Mouse (Mus musculus) limb, embryonic 11.5 days (tissue): ENCODE data around the gene Fndc11. TPM values are rescaled to one million over a fixed set of nuclear protein-coding genes. Genes with fewer than 3 reads are reported as not detected.
A peak's percentile ranks its signal among the peaks of the same experiment; 100 is the strongest.

Experiments used
- ATAC-seq: fragments of 200-750 bp; cut with Nextera tagmentation; 2 replicates; pipeline ENCODE4 v1.8.0; 2017; ENCODE audit warnings: low read depth; ENCODE audit not compliant: insufficient number of reproducible peaks, low FRiP score, low TSS enrichment
- DNase-seq: peaks from one replicate; pipeline ENCODE4 v3.0.0-alpha.2; 2015; ENCODE audit warnings: low spot score
- H3K27ac ChIP-seq: fragments of 300-500 bp; sonication (generic); replicated peaks from 2 replicates; pipeline ENCODE4 v1.5.1; 2014; ENCODE audit warnings: low read depth, mild to moderate bottlenecking, low read length
- H3K27me3 ChIP-seq: fragments of 300-500 bp; sonication (generic); 2 replicates; pipeline ENCODE4 v1.6.1; 2014; ENCODE audit warnings: mild to moderate bottlenecking, low read length, mixed read lengths; ENCODE audit not compliant: control insufficient read depth, insufficient read depth
- H3K36me3 ChIP-seq: fragments of 300-500 bp; sonication (generic); 2 replicates; pipeline ENCODE4 v1.6.1; 2014; ENCODE audit warnings: mild to moderate bottlenecking, low read length, moderate library complexity, mixed read lengths; ENCODE audit not compliant: control insufficient read depth, insufficient read depth
- H3K4me1 ChIP-seq: fragments of 300-500 bp; sonication (generic); 2 replicates; pipeline ENCODE4 v1.6.1; 2014; ENCODE audit warnings: low read length, mixed read lengths; ENCODE audit not compliant: control insufficient read depth, insufficient read depth
- H3K4me2 ChIP-seq: fragments of 300-500 bp; sonication (generic); 2 replicates; pipeline ENCODE4 v1.6.1; 2014; ENCODE audit warnings: low read depth, mild to moderate bottlenecking, moderate library complexity; ENCODE audit not compliant: severe bottlenecking
- H3K4me3 ChIP-seq: fragments of 300-500 bp; sonication (generic); 2 replicates; pipeline ENCODE4 v1.5.1; 2014; ENCODE audit warnings: low read depth, low read length
- H3K9ac ChIP-seq: fragments of 300-500 bp; sonication (generic); 2 replicates; pipeline ENCODE4 v1.6.1; 2014; ENCODE audit warnings: mild to moderate bottlenecking, low read length
- H3K9me3 ChIP-seq: fragments of 300-500 bp; sonication (generic); 2 replicates; pipeline ENCODE4 v1.6.1; 2016; ENCODE audit warnings: low read length; ENCODE audit not compliant: control insufficient read depth
- WGBS: fragments of 180-500 bp; shearing (Covaris S2); extraction: QIAGEN DNeasy Blood & Tissue Kit; methylation state at CpG from one replicate; pipeline ENCODE4 v1.1.7; 2014; 5-methylcytosine and 5-hydroxymethylcytosine counted together
- polyA plus RNA-seq: library from polyadenylated mRNA; unstranded; fragments of >200 nt; fragmentation: Nextera tagmentation; extraction: Ambion mirVana; gene quantifications from 2 replicates; pipeline ENCODE4 v1.2.1, GENCODE M21; 2014

The Fndc11 gene
- polyA plus RNA-seq, 1 experiment from 2014 or later = 0.69 TPM

- ATAC-seq (no peak), DNase-seq (no peak)
- Histone ChIP-seq H3K27me3 (no peaks in the 10 kb centered on the region), H3K9ac (no peak overlapping the region), H3K9me3 (no peaks in the 10 kb centered on the region), H3K36me3 (no peaks in the 10 kb centered on the region), H3K4me2 (no peak overlapping the region), H3K4me1 (0 out of 2 replicates have a peak, but pooled peaks cover 3% of the 10 kb centered on the region), H3K4me3 (no peak overlapping the region), H3K27ac (no peak overlapping the region)
- 93% methylated on average over 9 of the region's 9 CpGs for WGBS
Observed at GRCm38 (mm10) chr2:181239261-181239660, 19.4 kb downstream of the Fndc11 start.

GRCm38 (mm10) chr2:181240806-181241440, 21.1 kb downstream of the Fndc11 start:
- no peak for ATAC-seq
- H3K36me3 ChIP-seq = no peaks in the 10 kb centered on the region
- no peak overlapping the region for H3K4me3 ChIP-seq
- H3K27ac ChIP-seq = no peak overlapping the region
- peak overlapping the region; percentile 22; the same call in 1 of the 2 replicates for H3K9ac ChIP-seq
- WGBS = 90% methylated on average over 13 of the region's 13 CpGs
- 0 out of 2 replicates have a peak, but pooled peaks cover 3% of the 10 kb centered on the region for H3K4me1 ChIP-seq
- no peaks in the 10 kb centered on the region for H3K9me3 ChIP-seq
- peak overlapping the region; percentile 65; the same call in 1 of the 2 replicates for H3K4me2 ChIP-seq
- H3K27me3 ChIP-seq = no peaks in the 10 kb centered on the region
- no peak for DNase-seq

- peak within 1 kb of the TSS; percentile 38 for H3K4me3 ChIP-seq
- no peaks in the 10 kb centered on the region for H3K27me3 ChIP-seq
- no peaks in the 10 kb centered on the region for H3K9me3 ChIP-seq
- peak within 1 kb of the TSS; percentile 60 for H3K9ac ChIP-seq
- H3K4me1 ChIP-seq = 0 out of 2 replicates have a peak, but pooled peaks cover 3% of the 10 kb centered on the region
- H3K4me2 ChIP-seq = peak within 1 kb of the TSS; percentile 65
- DNase-seq (peak; percentile 40), ATAC-seq (0 out of 2 replicates have a peak, but pooled peaks have one; percentile 33)
- H3K36me3 ChIP-seq = no peaks in the 10 kb centered on the region
- H3K27ac ChIP-seq = no peak within 1 kb of the TSS
- 9% methylated on average over 16 of the region's 16 CpGs for WGBS
Observed at GRCm38 (mm10) chr2:181241602-181242313, 21.9 kb downstream of the Fndc11 start, which contains the start of gene Helz2. Gene Helz2 (minus strand): TSS chr2:181242027.

GRCm38 (mm10) chr2:181242314-181242665, 22.5 kb downstream of the Fndc11 start:
- Histone ChIP-seq H3K27ac (no peak overlapping the region), H3K9ac (no peak overlapping the region), H3K27me3 (no peaks in the 10 kb centered on the region), H3K4me2 (peak overlapping the region; percentile 65), H3K36me3 (no peaks in the 10 kb centered on the region), H3K4me3 (peak overlapping the region; percentile 38; the same call in 1 of the 2 replicates), H3K4me1 (0 out of 2 replicates have a peak, but pooled peaks cover 3% of the 10 kb centered on the region), H3K9me3 (no peaks in the 10 kb centered on the region)
- ATAC-seq (no peak), DNase-seq (no peak)
- WGBS = 61% methylated on average over 3 of the region's 3 CpGs

- no peaks in the 10 kb centered on the region for H3K36me3 ChIP-seq
- no peak overlapping the region for H3K27ac ChIP-seq
- no peak overlapping the region for H3K4me2 ChIP-seq
- 31% methylated on average over 11 of the region's 11 CpGs for WGBS
- no peaks in the 10 kb centered on the region for H3K9me3 ChIP-seq
- H3K9ac ChIP-seq = no peak overlapping the region
- 0 out of 2 replicates have a peak, but pooled peaks cover 3% of the 10 kb centered on the region for H3K4me1 ChIP-seq
- H3K4me3 ChIP-seq = no peak overlapping the region
- DNase-seq (no peak), ATAC-seq (no peak)
- no peaks in the 10 kb centered on the region for H3K27me3 ChIP-seq
Observed at GRCm38 (mm10) chr2:181243706-181244394, 24.0 kb downstream of the Fndc11 start.

- no peak overlapping the region for H3K4me2 ChIP-seq
- no peak overlapping the region for H3K27ac ChIP-seq
- H3K27me3 ChIP-seq = no peaks in the 10 kb centered on the region
- 38% methylated on average over 2 of the region's 2 CpGs for WGBS
- no peaks in the 10 kb centered on the region for H3K9me3 ChIP-seq
- ATAC-seq (no peak), DNase-seq (no peak)
- H3K4me1 ChIP-seq = 0 out of 2 replicates have a peak, but pooled peaks cover 3% of the 10 kb centered on the region
- H3K36me3 ChIP-seq = no peaks in the 10 kb centered on the region
- H3K9ac ChIP-seq = no peak overlapping the region
- H3K4me3 ChIP-seq = no peak overlapping the region
Observed at GRCm38 (mm10) chr2:181245031-181245430, 25.2 kb downstream of the Fndc11 start.

GRCm38 (mm10) chr2:181249217-181249616, 29.4 kb downstream of the Fndc11 start:
- DNase-seq = no peak
- H3K9me3 ChIP-seq = no peaks in the 10 kb centered on the region
- no peaks in the 10 kb centered on the region for H3K4me1 ChIP-seq
- 89% methylated on average over 10 of the region's 10 CpGs for whole genome bisulfite sequencing
- H3K36me3 ChIP-seq = peaks cover 8% of the 10 kb centered on the region
- no peak overlapping the region for H3K4me2 ChIP-seq
- H3K27ac ChIP-seq = no peak overlapping the region
- ATAC-seq = no peak
- no peak overlapping the region for H3K9ac ChIP-seq
- H3K4me3 ChIP-seq = no peak overlapping the region
- no peaks in the 10 kb centered on the region for H3K27me3 ChIP-seq

GRCm38 (mm10) chr2:181251841-181252240, 32.0 kb downstream of the Fndc11 start:
- Histone ChIP-seq H3K9ac (no peak overlapping the region), H3K4me1 (no peaks in the 10 kb centered on the region), H3K9me3 (no peaks in the 10 kb centered on the region), H3K36me3 (peaks cover 19% of the 10 kb centered on the region), H3K4me3 (no peak overlapping the region), H3K27ac (no peak overlapping the region), H3K4me2 (no peak overlapping the region), H3K27me3 (no peaks in the 10 kb centered on the region)
- ATAC-seq (no peak), DNase-seq (no peak)
- WGBS = 90% methylated on average over 1 of the region's 1 CpGs
